Mouse (Mus musculus) left cerebral cortex, postnatal 10 days (tissue): ENCODE results near the gene Tmem100. TPM values are rescaled to one million over a fixed set of nuclear protein-coding genes. Genes with fewer than 3 reads are reported as not detected.

Experiments used
- total RNA-seq, 2 experiments: library from RNA; stranded (reverse); gene quantifications; 2 replicates each; pipeline ENCODE4 v1.2.3; 2021

Gene Tmem100
- total RNA-seq, 2 experiments from 2014 or later: 17.9 to 18.4 TPM

Other genes with a start within 250 kb of the Tmem100 start
- gene Pctp, start 27.5 kb upstream of the Tmem100 start, total RNA-seq: under 1 TPM; 0.75 TPM
- gene Gm45716, start 157.3 kb downstream of the Tmem100 start, total RNA-seq: 1 to 10 TPM; 3.7 to 5.0 TPM
- 100 to 1,000 TPM; 222 to 235 TPM for gene Mmd, start 219.1 kb downstream of the Tmem100 start, total RNA-seq